Comparison of ENCODE assay signal across 8 mouse cellular contexts in genomic region chr1:153751763-153752301, GRCm38 (mm10). TPM values are rescaled to one million over a fixed set of nuclear protein-coding genes. Genes with fewer than 3 reads are reported as not detected.
A peak's percentile ranks its signal among the peaks of the same experiment; 100 is the strongest.
DNase-seq lines count a peak whose midpoint lies in the region; TF ChIP-seq lines count a peak whose summit lies in the region.

No protein-coding gene starts in this region.

- peak overlapping the region; percentile 19; the same call in 1 of the 2 replicates for H3K27ac ChIP-seq in testis, adult 2 months (ENCODE audit: control insufficient read depth, insufficient read depth, low read depth, low read length)

- intact Hi-C loops in heart, postnatal 14 days (cut with DNase I) = loop anchor here (5.0 kb wide), 2 partner anchors 55 to 430 kb away; no protein-coding TSS in a partner anchor

- DNase-seq in testis, postnatal 10 days (ENCODE audit: low spot score) = no peak
- DNase-seq in c-Kit-positive CD71-positive TER-119-positive erythroid progenitor cells, embryonic 14.5 days (ENCODE audit: low spot score) = peak; percentile 61
- peak; percentile 32 to 48 for DNase-seq in heart, postnatal 14 days
- DNase-seq in liver = peak; percentile 57
- no peak for DNase-seq in embryo, embryonic 10.5 days (ENCODE audit: low spot score)
- DNase-seq in right cerebral cortex, adult 2 months (ENCODE audit: low spot score in 2 of 2) = no peak

- H3K4me3 ChIP-seq in testis, adult 2 months (ENCODE audit: control insufficient read depth, low read depth, low read length) = peak overlapping the region; percentile 33
- peak overlapping the region; percentile 20 for H3K4me3 ChIP-seq in myocyte

- H3K79me2 ChIP-seq in myocyte (ENCODE audit: control insufficient read depth, insufficient read depth) = no peaks in the 10 kb centered on the region

- H3K36me3 ChIP-seq in testis, adult 2 months (ENCODE audit: control insufficient read depth, insufficient read depth, low read length) = no peaks in the 10 kb centered on the region
- no peaks in the 10 kb centered on the region for H3K36me3 ChIP-seq in myocyte (ENCODE audit: control insufficient read depth, insufficient read depth)

- TF ChIP-seq CTCF in testis, adult 2 months (IDR thresholded peaks at IDR 0.05; ENCODE audit: control insufficient read depth, insufficient read depth, insufficient replicate concordance, low read depth, low read length) = no peak

- H3K4me1 ChIP-seq in testis, adult 2 months (ENCODE audit: control insufficient read depth, insufficient read depth, low read length) = peaks cover 2% of the 10 kb centered on the region

- peak overlapping the region; percentile 82 for H3K4me2 ChIP-seq in myocyte (ENCODE audit: low read depth)

- H3K27me3 ChIP-seq in testis, adult 2 months (ENCODE audit: control insufficient read depth, insufficient read depth, low read length) = no peaks in the 10 kb centered on the region
- peaks cover 12% of the 10 kb centered on the region for H3K27me3 ChIP-seq in myocyte (ENCODE audit: control insufficient read depth, insufficient read depth, insufficient read length)

- H3ac ChIP-seq in myocyte (ENCODE audit: control insufficient read depth, insufficient read length) = peak overlapping the region; percentile 7

- TF ChIP-seq POLR2A in testis, adult 2 months (IDR thresholded peaks at IDR 0.05; ENCODE audit: control insufficient read depth, low read depth, low read length) = no peak
- no peak for TF ChIP-seq POLR2A in myocyte (IDR thresholded peaks at IDR 0.05; ENCODE audit: insufficient read length, low read depth)

TF ChIP-seq in myocyte, 11 proteins besides CTCF, POLR2A, EP300 and RAD21:
- TF ChIP-seq POLR2AphosphoS2 (IDR thresholded peaks at IDR 0.05; ENCODE audit: insufficient read length, low read depth) (no peak), REST (IDR thresholded peaks at IDR 0.05; ENCODE audit: insufficient read depth, insufficient read length) (no peak), E2F4 (IDR thresholded peaks at IDR 0.05; ENCODE audit: insufficient read depth) (no peak)

RNA-seq across cellular contexts. Expression of gene Rnasel, which starts 2.6 kb away (rescaled TPM):
- 1.7 and 1.8 TPM in 2 replicates for polyA plus RNA-seq in testis, adult 2 months (2012; rRNA removed)
- total RNA-seq in heart, postnatal 14 days (2021) = 1 to 10 TPM; 6.9 to 7.5 TPM
- polyA plus RNA-seq in myocyte (2012; fragmentation: generic; extraction: Trizol) = 0.11 TPM

RNA-seq across cellular contexts. Expression of gene Rgs16, which starts 11.7 kb away (rescaled TPM):
- polyA plus RNA-seq in testis, adult 2 months (2012; rRNA removed) = 0.89 and 1.1 TPM in 2 replicates
- total RNA-seq in heart, postnatal 14 days (2021) = 1 to 10 TPM; 1.2 to 2.1 TPM
- polyA plus RNA-seq in myocyte (2012; fragmentation: generic; extraction: Trizol) = 6.5 TPM

Comparison
In these comparisons a context has a peak if more than half of its experiments do, and no peak if none do; other contexts are left out.
1. DNase-seq: peak in c-Kit-positive CD71-positive TER-119-positive erythroid progenitor cells, embryonic 14.5 days (single experiment), heart, postnatal 14 days (2 of 2) and liver (single experiment); none in testis, postnatal 10 days (single experiment), embryo, embryonic 10.5 days (single experiment) and right cerebral cortex, adult 2 months (0 of 2).